Mouse (Mus musculus) brain, embryonic 14.5 days (tissue): ENCODE data around the gene Ehbp1. TPM values are rescaled to one million over a fixed set of nuclear protein-coding genes. Genes with fewer than 3 reads are reported as not detected.
A peak's percentile ranks its signal among the peaks of the same experiment; 100 is the strongest.

Source experiments
- DNase-seq: peaks from one replicate; pipeline ENCODE4 v3.0.0-alpha.2; 2011; ENCODE audit warnings: low read depth
- CTCF ChIP-seq: fragments of 200-500 bp; IDR thresholded peaks from 2 replicates; pipeline ENCODE4 v1.5.1; 2012; ENCODE audit warnings: inconsistent platforms, mild to moderate bottlenecking, moderate library complexity, borderline replicate concordance; ENCODE audit not compliant: insufficient read depth, insufficient read length; ENCODE audit errors: extremely low read depth
- POLR2A ChIP-seq: fragments of 200-500 bp; IDR thresholded peaks from 2 replicates; pipeline ENCODE4 v1.6.1; 2012; ENCODE audit warnings: mild to moderate bottlenecking, inconsistent platforms, borderline replicate concordance; ENCODE audit not compliant: poor library complexity, insufficient read depth, insufficient read length, severe bottlenecking; ENCODE audit errors: extremely low read depth
- polyA plus RNA-seq: library from polyadenylated mRNA; depleted of rRNA; stranded (reverse); fragments of >200 nt; gene quantifications from 2 replicates; pipeline ENCODE4 v1.2.3, GENCODE M21; 2012

Gene Ehbp1
- polyA plus RNA-seq, 1 experiment: 42.8 TPM

DNA sequence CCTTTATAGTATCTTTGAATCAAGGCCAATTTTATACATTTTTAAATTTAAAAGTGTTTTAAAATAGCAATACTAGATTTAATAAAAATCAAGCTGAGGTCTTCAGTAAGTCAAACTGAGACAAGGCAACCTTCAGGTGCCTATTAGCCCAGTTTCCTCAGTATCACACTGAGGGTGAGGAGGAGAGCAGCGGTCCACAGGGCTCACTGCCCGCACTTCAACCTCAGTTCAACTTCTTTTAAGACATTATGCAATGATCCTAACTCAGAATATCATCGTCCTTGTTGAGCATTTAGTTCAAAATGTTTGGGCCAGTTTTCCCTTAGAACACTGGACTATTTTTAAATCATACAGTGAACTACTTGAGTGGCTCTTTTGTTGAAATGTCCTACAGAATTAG, 70.2 kb downstream of the Ehbp1 start:
- no peak for TF ChIP-seq CTCF
- no peak for TF ChIP-seq POLR2A
- DNase-seq: no peak

DNA sequence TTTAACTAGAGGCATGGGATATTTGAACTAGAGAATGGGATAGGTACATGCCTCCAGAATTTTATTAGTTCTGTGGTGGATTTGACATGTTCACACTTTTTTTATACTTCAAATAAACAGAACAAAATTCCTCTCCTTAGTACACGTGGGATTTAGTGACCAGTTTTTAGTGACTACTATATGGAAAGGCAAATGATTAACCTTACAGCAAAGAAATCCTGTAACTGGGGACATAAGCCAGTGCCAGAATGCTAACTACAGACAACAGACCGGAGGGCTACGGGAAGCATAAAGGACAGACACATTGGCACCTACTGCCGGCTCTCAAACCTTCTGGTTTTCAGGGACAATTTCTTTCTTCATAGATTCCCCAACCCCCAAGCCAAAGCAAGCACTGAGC, 72.4 kb downstream of the Ehbp1 start:
- no peak for DNase-seq
- TF ChIP-seq POLR2A (no peak), CTCF (no peak)

DNA sequence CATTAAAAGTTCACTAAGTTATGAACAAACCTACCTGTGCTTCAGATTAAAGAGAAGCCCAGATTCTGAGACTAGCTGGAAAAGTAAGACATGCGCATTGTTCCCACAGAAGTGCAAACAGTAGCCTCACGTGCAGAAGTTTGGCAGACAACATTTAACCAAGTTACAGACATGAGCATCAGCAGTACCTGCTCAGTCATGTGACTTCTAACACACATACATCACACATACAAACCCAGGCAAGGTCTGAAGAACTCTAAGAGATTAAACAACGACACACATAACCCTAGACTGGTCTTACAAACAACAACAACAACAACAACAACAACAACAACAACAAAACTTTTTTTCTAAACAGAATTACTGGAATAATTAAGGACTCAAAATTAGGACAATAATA, 72.9 kb downstream of the Ehbp1 start:
- DNase-seq: no peak
- TF ChIP-seq POLR2A: no peak
- no peak for TF ChIP-seq CTCF

DNA sequence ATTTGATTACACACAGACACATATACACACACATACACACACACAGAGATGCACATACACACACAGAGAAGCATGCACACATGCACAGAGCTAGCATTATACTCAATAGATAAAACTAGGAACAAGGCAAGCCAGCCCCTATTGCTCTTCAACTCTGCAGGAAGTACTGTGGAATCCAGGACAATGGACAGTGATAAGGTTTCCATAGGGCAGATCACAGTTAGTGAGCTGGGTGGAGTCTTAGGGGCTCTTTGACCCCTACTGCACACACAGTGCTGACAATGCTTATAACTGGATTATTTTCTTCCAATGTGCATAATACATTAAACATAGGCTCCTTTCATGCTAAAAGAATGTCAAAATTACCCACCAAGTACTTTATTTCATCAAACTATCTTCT, 75.1 kb downstream of the Ehbp1 start:
- no peak for DNase-seq
- TF ChIP-seq CTCF (no peak), POLR2A (no peak)

DNA sequence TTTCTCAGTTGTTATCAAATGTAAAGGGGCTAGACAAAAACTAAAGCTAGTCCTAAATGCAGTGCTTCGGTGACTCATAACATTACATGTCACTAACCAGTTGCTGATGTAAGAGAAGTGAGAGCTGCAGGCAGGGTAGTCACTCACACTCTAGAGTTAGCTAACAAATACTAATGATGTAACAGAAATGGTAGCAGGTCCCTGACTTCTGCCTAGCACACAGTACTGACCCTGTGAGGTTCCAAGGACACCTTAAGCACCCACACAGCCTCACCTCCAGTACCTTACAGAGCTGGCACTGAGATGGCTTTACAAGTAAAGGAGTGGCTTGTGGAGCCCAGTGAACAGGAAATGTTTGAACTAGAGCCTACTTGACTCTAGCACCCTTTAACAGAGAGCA, 86.7 kb downstream of the Ehbp1 start:
- no peak for DNase-seq
- TF ChIP-seq POLR2A (no peak), CTCF (no peak)

DNA sequence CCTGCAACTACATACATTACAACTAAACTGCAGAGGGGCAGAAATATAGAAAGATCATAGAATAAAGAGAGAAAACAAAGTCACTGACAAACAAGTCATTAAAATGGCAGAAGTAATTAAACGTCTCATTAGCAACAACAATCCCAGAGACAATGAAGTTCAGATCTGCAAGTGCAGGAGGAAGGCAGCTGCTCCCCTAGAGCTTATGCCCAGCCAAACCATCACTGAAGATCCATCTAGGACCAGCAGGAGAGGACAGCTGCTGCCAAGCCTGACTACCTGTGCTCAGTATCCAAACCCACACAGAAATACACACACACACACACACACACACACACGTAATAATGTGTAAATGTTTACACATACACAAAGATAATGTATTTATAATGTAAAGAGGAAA, 92.7 kb downstream of the Ehbp1 start:
- TF ChIP-seq CTCF: no peak

DNA sequence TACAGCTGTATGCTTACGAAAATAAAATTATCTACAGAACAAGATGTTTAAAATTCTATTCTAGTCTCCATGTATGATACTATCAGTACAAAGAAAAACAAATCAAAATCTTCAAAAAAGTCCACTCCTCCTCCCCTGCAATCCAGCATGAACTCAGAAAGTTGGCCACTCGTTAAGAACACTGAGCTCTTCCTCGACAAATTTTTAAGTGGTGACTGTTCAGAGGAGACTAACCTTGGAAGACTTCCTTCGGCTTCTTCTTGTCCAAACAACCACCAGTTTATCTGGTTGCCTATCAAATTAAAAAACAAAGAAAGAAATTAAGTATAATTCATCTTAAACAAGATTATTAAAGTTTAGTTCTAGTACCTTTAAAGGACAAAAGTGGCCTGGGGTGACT, 94.4 kb downstream of the Ehbp1 start:
- TF ChIP-seq POLR2A (no peak), CTCF (no peak)
- no peak for DNase-seq

More for the DNA sequence above, 92.7 kb downstream of the Ehbp1 start:
- DNase-seq: peak; percentile 40

DNA sequence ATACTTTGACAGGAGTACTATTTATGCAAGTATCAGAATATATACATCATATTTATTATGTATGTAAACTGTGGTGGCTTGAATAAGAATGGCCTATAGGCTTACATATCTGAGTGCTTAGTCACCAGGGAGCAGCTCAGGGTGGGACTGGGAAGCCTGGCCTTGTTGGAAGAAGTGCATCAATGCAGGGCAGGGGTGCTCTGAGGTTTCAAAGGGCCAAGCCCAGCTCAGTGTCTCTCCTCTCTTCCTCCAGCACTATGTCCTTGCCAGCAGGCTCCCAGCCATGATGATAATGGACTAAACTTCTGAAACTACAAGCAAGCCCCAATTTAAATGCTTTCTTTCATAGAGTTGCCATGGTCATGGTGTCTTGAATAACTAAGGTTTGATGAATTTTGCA, 95.0 kb downstream of the Ehbp1 start:
- DNase-seq: no peak
- TF ChIP-seq CTCF: no peak
- no peak for TF ChIP-seq POLR2A

DNA sequence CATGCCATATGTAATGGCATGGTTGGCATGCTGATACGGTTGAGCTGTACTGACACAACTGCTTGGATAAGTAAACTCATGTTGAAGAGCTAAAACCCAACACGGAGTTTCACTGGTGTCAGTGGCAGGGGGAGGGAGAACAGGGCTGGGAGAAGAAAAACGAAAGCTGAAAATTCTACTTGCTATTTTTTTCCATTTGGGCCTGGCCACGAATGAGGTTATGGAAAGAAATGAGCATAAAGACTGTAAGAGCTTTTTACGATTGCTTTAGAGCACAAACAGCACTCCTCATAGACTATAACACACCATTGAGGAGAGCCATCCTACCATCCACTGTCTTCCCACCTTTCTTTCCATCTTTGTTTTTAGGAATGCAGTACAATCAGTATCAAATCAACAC, 106.5 kb downstream of the Ehbp1 start:
- TF ChIP-seq POLR2A (no peak), CTCF (no peak)
- DNase-seq: no peak

DNA sequence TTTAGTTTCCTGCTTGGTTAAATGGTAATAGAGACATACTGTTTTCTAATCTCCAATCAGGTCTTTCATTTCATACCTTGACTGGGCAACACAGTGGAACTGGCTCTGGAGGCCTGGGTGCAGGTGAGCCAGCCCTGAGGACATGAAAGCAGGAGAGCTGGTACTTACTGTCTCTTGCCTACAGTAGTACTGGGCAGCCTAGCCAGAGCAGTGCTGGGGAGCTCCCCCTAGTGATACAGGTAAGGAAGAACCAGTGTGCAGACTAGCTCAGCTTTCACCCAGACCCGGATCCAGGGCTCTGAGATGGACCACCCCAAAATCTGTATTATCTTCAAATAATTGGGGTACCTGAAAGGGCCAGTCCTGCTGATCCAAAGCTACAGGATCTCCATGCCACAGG, 107.4 kb downstream of the Ehbp1 start:
- peak; percentile 30; the same call in 1 of the 2 replicates for TF ChIP-seq CTCF
- TF ChIP-seq POLR2A: no peak
- no peak for DNase-seq

DNA sequence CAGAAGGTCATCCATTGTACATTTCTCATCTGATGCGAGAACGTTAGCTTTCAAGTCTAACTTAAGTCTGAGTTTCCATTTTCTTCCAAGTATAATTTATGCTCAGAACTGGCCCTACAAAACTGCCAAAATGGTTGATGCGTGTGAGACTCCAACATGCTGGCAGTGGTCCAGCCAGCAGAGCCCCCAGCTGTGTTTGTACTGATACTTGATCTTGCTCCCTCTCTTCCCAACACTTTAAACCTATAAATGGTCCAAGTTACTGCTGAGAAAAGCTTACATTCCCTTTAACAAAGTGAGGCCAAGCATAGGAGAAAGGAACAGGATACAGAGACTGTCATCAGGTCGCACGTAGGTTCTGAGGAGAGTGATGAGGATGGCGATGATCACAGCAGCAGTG, 111.2 kb downstream of the Ehbp1 start:
- peak; percentile 39 for DNase-seq

DNA sequence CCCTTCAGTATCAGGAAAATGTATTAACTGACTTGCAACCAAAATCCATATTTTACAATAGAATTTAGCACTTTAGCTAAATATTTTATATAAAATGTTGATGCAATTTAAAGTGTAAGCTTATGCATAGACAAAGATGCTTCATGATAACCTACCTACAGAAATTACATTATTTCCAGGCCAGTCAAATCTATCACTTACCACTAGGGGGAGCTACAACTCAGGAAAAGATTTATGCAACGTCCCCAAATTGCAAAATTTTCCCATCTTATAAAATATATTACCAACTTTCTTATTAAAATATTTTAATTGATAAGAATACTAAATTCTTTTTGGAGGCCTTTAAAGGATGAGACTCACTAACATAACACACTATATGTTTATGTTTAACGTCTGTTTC, 116.5 kb downstream of the Ehbp1 start:
- no peak for TF ChIP-seq POLR2A
- TF ChIP-seq CTCF: no peak
- peak; percentile 70 for DNase-seq

More for the DNA sequence above, 111.2 kb downstream of the Ehbp1 start:
- TF ChIP-seq POLR2A: no peak
- TF ChIP-seq CTCF: no peak

DNA sequence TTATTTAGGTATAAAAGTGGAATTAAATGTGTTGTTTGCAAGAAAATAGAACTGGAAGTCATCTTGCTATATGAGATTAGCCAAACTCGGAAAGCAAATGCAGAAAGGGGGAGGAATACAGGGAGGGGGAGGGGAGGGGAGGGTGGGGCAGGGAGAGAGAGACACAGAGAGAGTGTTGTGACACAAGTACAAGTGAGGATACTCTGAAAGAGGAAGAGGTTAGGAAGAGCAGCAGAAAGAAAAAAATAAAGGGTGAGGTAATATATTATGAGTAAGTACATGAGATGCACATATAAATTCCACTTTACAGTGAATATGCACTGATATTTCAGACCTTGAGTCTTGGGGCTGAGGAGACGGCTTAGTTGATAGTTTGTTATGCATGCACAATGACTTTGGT, 123.9 kb downstream of the Ehbp1 start:
- TF ChIP-seq POLR2A (no peak), CTCF (no peak)
- DNase-seq: no peak
